Comparison of ENCODE assay signal across 8 mouse cellular contexts in the genomic region with DNA sequence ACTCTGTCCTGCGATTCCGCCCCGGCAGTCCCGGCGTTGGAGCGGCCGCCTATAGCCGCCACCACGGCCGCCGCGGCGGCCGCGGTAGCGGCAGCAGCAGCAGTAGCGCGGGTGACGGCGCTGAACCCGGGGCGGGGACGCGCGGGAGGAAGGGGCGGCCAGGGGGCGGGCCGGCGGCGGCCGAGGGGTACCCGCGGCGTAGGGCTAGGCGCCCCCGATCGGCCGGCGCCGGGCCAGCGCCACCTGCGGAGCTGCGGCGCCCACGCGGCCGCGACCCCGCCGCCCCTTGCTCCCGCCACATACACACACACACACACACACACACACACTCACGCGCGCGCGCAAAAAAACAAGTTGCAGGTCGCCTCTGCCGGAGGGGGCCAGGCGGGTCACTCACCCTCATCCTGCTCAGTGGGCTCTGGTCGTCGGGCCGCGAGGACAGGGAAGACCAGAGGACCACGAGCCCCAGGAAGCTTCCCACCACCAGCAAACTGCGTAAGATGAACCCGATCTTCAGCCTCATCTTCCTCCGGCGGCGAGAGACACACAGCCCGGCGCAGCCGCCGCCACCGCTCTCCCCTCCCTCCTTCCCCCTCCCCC. TPM values are rescaled to one million over a fixed set of nuclear protein-coding genes. Genes with fewer than 3 reads are reported as not detected.
A peak's percentile ranks its signal among the peaks of the same experiment; 100 is the strongest.
DNase-seq lines count a peak whose midpoint lies in the region; ATAC-seq lines count a peak whose summit lies in the region.

A gene (minus strand): TSS at position 577 of the 600 bp plus-strand sequence.

- DNase-seq in T-cell, adult 2 months (ENCODE audit: low spot score) = peak; percentile 68
- peak; percentile 80 for DNase-seq in cerebellum, postnatal 14 days
- peak; percentile 66 for DNase-seq in gastrocnemius, postnatal 10 days
- DNase-seq in induced T-regulatory cell, adult 2 months (ENCODE audit: low read depth) = peak; percentile 76
- peak; percentile 27 to 60 for DNase-seq in left cerebral cortex, postnatal 25 days (ENCODE audit: low spot score in 2 of 2)
- DNase-seq in right cerebral cortex, postnatal 25 days = peak; percentile 59
- DNase-seq in urinary bladder, postnatal 36 days (ENCODE audit: low spot score in 2 of 2) = peak; percentile 61 to 66

- peak; percentile 45 for ATAC-seq in megakaryocyte-erythroid progenitor cell, adult 5-6 weeks (replicated peaks; ENCODE audit: low FRiP score, low TSS enrichment, poor library complexity, severe bottlenecking)

- intact Hi-C loops in left cerebral cortex, postnatal 25 days (cut with DNase I) = loop anchor here (5.0 kb wide), 2 partner anchors 75 to 140 kb away; no protein-coding TSS in a partner anchor

RNA-seq across cellular contexts. Expression of the gene that starts here (rescaled TPM):
- total RNA-seq in gastrocnemius, postnatal 10 days (2021) = 1 to 10 TPM; 5.4 to 9.6 TPM
- 10 to 100 TPM; 10.2 to 10.6 TPM for total RNA-seq in left cerebral cortex, postnatal 25 days (2021)
- total RNA-seq in megakaryocyte-erythroid progenitor cell, adult 5-6 weeks (2014; fragmentation: Nextera tagmentation) = 9.5 and 15.4 TPM in 2 replicates
- 17.9 and 22.0 TPM in 2 replicates for total RNA-seq in megakaryocyte-erythroid progenitor cell, adult 5-6 weeks (2017)

Comparison
In these comparisons a context has a peak if more than half of its experiments do, and no peak if none do; other contexts are left out.
1. Peak in every context shown above with its lines: DNase-seq and ATAC-seq.